Mouse (Mus musculus): ENCODE results near the gene Mxra8.

GRCm38 (mm10) chr4:155831205-155831766 lies 8.2 kb upstream of the Mxra8 start, which contains the start of gene Aurkaip1:
- TF ChIP-seq CTCF (IDR thresholded peaks at IDR 0.05; ENCODE audit: control insufficient read depth, insufficient read depth, insufficient read length) (peak; percentile 94), MAX (IDR thresholded peaks at IDR 0.05) (peak; percentile 37), USF1 (IDR thresholded peaks at IDR 0.05; ENCODE audit: low read depth) (no peak)
